Mouse (Mus musculus) olfactory bulb, adult 2 months (tissue): Measurements from ENCODE around the gene Enkd1.

ENCODE experiments used
- CTCF ChIP-seq: fragments of 200-500 bp; IDR thresholded peaks from 2 replicates; pipeline ENCODE4 v1.5.1; 2012; ENCODE audit warnings: low read depth, mild to moderate bottlenecking, low read length, moderate library complexity; ENCODE audit not compliant: insufficient read depth
- POLR2A ChIP-seq: fragments of 200-500 bp; IDR thresholded peaks from 2 replicates; pipeline ENCODE4 v1.6.1; 2012; ENCODE audit warnings: mild to moderate bottlenecking, low read depth, low read length, moderate library complexity; ENCODE audit not compliant: insufficient read depth

DNA sequence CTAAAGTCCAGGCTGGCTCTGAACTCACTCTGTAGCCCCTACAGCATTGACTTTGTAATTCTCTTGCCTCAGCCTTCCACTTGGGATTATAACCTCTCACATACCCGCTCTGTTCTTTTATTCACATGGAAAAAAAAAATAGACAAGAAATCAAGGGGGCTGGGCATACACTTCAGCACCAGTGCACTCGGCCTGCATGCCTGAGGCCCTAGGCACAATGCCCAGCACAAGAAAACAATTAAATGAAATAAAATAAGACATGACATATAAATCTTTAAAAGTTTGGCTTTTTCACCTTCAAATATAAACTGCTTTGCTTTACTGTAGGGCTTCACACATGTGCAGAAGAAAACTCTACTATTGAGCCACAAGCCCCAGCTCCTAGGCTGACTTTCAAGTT is 45.9 kb upstream of the Enkd1 start:
- no peak for TF ChIP-seq CTCF
- no peak for TF ChIP-seq POLR2A
